Mouse (Mus musculus): ENCODE results near the gene C1s2. TPM values are rescaled to one million over a fixed set of nuclear protein-coding genes. Genes with fewer than 3 reads are reported as not detected.
"Not testable (repeated sequence)": the region's sequence is repeated elsewhere in the genome, so short reads cannot be mapped to it uniquely, and the experiment has no call there.

Gene C1s2
- polyA plus RNA-seq (2015; fragmentation: Nextera tagmentation; extraction: Ambion mirVana) = 0.08 and 0.10 TPM in 2 replicates

GRCm38 (mm10) chr6:124635985-124636384 lies at the start of gene C1s2:
TSS of gene C1s2 (minus strand) at chr6:124636085.
- H3K36me3 ChIP-seq; H3K4me1 ChIP-seq (replicated peaks); H3K27ac ChIP-seq (replicated peaks); H3K9ac ChIP-seq; H3K4me3 ChIP-seq; H3K27me3 ChIP-seq; H3K9me3 ChIP-seq; ATAC-seq (ENCODE audit: low FRiP score, low read depth); H3K4me2 ChIP-seq: not testable (repeated sequence)
- WGBS = 82% methylated on average over 2 of the region's 2 CpGs

GRCm38 (mm10) chr6:124683591-124684417 lies 47.9 kb upstream of the C1s2 start:
- ATAC-seq (ENCODE audit: low FRiP score, low read depth) = no peak
- WGBS = 90% methylated on average over 14 of the region's 14 CpGs
- Histone ChIP-seq H3K4me3 (no peak overlapping the region), H3K9ac (no peak overlapping the region), H3K27me3 (no peaks in the 10 kb centered on the region), H3K4me1 (replicated peaks) (no peaks in the 10 kb centered on the region), H3K36me3 (no peaks in the 10 kb centered on the region), H3K27ac (replicated peaks) (no peak overlapping the region), H3K4me2 (no peak overlapping the region), H3K9me3 (no peaks in the 10 kb centered on the region)

GRCm38 (mm10) chr6:124682291-124682690 lies 46.4 kb upstream of the C1s2 start:
- not testable (repeated sequence) for H3K9ac ChIP-seq; H3K4me1 ChIP-seq (replicated peaks); H3K4me2 ChIP-seq; H3K4me3 ChIP-seq; ATAC-seq (ENCODE audit: low FRiP score, low read depth); H3K27me3 ChIP-seq; H3K27ac ChIP-seq (replicated peaks); H3K36me3 ChIP-seq; H3K9me3 ChIP-seq
- WGBS = 61% methylated on average over 6 of the region's 6 CpGs

GRCm38 (mm10) chr6:124679486-124679885 lies 43.6 kb upstream of the C1s2 start:
- H3K4me2 ChIP-seq = no peak overlapping the region
- no peaks in the 10 kb centered on the region for H3K36me3 ChIP-seq
- no peaks in the 10 kb centered on the region for H3K4me1 ChIP-seq (replicated peaks)
- no peak overlapping the region for H3K27ac ChIP-seq (replicated peaks)
- WGBS = 95% methylated on average over 3 of the region's 3 CpGs
- H3K9me3 ChIP-seq = no peaks in the 10 kb centered on the region
- no peak overlapping the region for H3K4me3 ChIP-seq
- no peak overlapping the region for H3K9ac ChIP-seq
- H3K27me3 ChIP-seq = no peaks in the 10 kb centered on the region
- no peak for ATAC-seq (ENCODE audit: low FRiP score, low read depth)

- Histone ChIP-seq H3K36me3 (no peaks in the 10 kb centered on the region), H3K4me3 (no peak overlapping the region), H3K4me1 (replicated peaks) (no peaks in the 10 kb centered on the region), H3K4me2 (no peak overlapping the region), H3K9me3 (no peaks in the 10 kb centered on the region), H3K27me3 (no peaks in the 10 kb centered on the region), H3K9ac (no peak overlapping the region), H3K27ac (replicated peaks) (no peak overlapping the region)
- WGBS = 93% methylated on average over 7 of the region's 7 CpGs
- ATAC-seq (ENCODE audit: low FRiP score, low read depth) = no peak
Observed at GRCm38 (mm10) chr6:124678769-124679168, 42.9 kb upstream of the C1s2 start.

GRCm38 (mm10) chr6:124676171-124676570 lies 40.3 kb upstream of the C1s2 start:
- no peak overlapping the region for H3K9ac ChIP-seq
- H3K36me3 ChIP-seq = no peaks in the 10 kb centered on the region
- no peak overlapping the region for H3K4me3 ChIP-seq
- H3K9me3 ChIP-seq = no peaks in the 10 kb centered on the region
- ATAC-seq (ENCODE audit: low FRiP score, low read depth) = no peak
- no peak overlapping the region for H3K27ac ChIP-seq (replicated peaks)
- H3K4me1 ChIP-seq (replicated peaks) = no peaks in the 10 kb centered on the region
- 94% methylated on average over 6 of the region's 6 CpGs for WGBS
- H3K4me2 ChIP-seq = no peak overlapping the region
- H3K27me3 ChIP-seq = no peaks in the 10 kb centered on the region

GRCm38 (mm10) chr6:124674591-124674990 lies 38.7 kb upstream of the C1s2 start:
- no peak overlapping the region for H3K9ac ChIP-seq
- no peaks in the 10 kb centered on the region for H3K27me3 ChIP-seq
- 98% methylated on average over 7 of the region's 7 CpGs for WGBS
- H3K9me3 ChIP-seq = no peaks in the 10 kb centered on the region
- H3K4me2 ChIP-seq = no peak overlapping the region
- ATAC-seq (ENCODE audit: low FRiP score, low read depth) = no peak
- H3K27ac ChIP-seq (replicated peaks) = no peak overlapping the region
- H3K4me3 ChIP-seq = no peak overlapping the region
- no peaks in the 10 kb centered on the region for H3K4me1 ChIP-seq (replicated peaks)
- no peaks in the 10 kb centered on the region for H3K36me3 ChIP-seq

- no peak overlapping the region for H3K27ac ChIP-seq (replicated peaks)
- no peak overlapping the region for H3K9ac ChIP-seq
- ATAC-seq (ENCODE audit: low FRiP score, low read depth) = no peak
- no peaks in the 10 kb centered on the region for H3K27me3 ChIP-seq
- 85% methylated on average over 9 of the region's 9 CpGs for WGBS
- no peaks in the 10 kb centered on the region for H3K4me1 ChIP-seq (replicated peaks)
- H3K36me3 ChIP-seq = no peaks in the 10 kb centered on the region
- no peaks in the 10 kb centered on the region for H3K9me3 ChIP-seq
- H3K4me3 ChIP-seq = no peak overlapping the region
- H3K4me2 ChIP-seq = no peak overlapping the region
Observed at GRCm38 (mm10) chr6:124673619-124674018, 37.7 kb upstream of the C1s2 start.

- ATAC-seq (ENCODE audit: low FRiP score, low read depth) = no peak
- no peak overlapping the region for H3K9ac ChIP-seq
- H3K36me3 ChIP-seq = no peaks in the 10 kb centered on the region
- H3K4me1 ChIP-seq (replicated peaks) = no peaks in the 10 kb centered on the region
- H3K4me2 ChIP-seq = no peak overlapping the region
- H3K27ac ChIP-seq (replicated peaks) = no peak overlapping the region
- WGBS = 83% methylated on average over 6 of the region's 6 CpGs
- no peaks in the 10 kb centered on the region for H3K9me3 ChIP-seq
- H3K4me3 ChIP-seq = no peak overlapping the region
- no peaks in the 10 kb centered on the region for H3K27me3 ChIP-seq
Observed at GRCm38 (mm10) chr6:124672100-124672499, 36.2 kb upstream of the C1s2 start.

- Histone ChIP-seq H3K27me3 (no peaks in the 10 kb centered on the region), H3K4me2 (no peak overlapping the region), H3K9me3 (no peaks in the 10 kb centered on the region), H3K36me3 (no peaks in the 10 kb centered on the region), H3K4me3 (no peak overlapping the region), H3K9ac (no peak overlapping the region), H3K4me1 (replicated peaks) (no peaks in the 10 kb centered on the region), H3K27ac (replicated peaks) (no peak overlapping the region)
- no peak for ATAC-seq (ENCODE audit: low FRiP score, low read depth)
- WGBS = 95% methylated on average over 7 of the region's 7 CpGs
Observed at GRCm38 (mm10) chr6:124670281-124670900, 34.5 kb upstream of the C1s2 start.

GRCm38 (mm10) chr6:124669234-124669859 lies 33.5 kb upstream of the C1s2 start:
- H3K4me3 ChIP-seq = no peak overlapping the region
- H3K27me3 ChIP-seq = no peaks in the 10 kb centered on the region
- no peak for ATAC-seq (ENCODE audit: low FRiP score, low read depth)
- H3K9ac ChIP-seq = no peak overlapping the region
- H3K36me3 ChIP-seq = no peaks in the 10 kb centered on the region
- no peak overlapping the region for H3K27ac ChIP-seq (replicated peaks)
- peaks cover under 1% of the 10 kb centered on the region for H3K4me1 ChIP-seq (replicated peaks)
- H3K4me2 ChIP-seq = no peak overlapping the region
- WGBS = 93% methylated on average over 11 of the region's 11 CpGs
- no peaks in the 10 kb centered on the region for H3K9me3 ChIP-seq

- ATAC-seq (ENCODE audit: low FRiP score, low read depth) = no peak
- H3K9me3 ChIP-seq = no peaks in the 10 kb centered on the region
- H3K9ac ChIP-seq = no peak overlapping the region
- H3K4me1 ChIP-seq (replicated peaks) = peaks cover 16% of the 10 kb centered on the region
- H3K36me3 ChIP-seq = no peaks in the 10 kb centered on the region
- no peak overlapping the region for H3K4me3 ChIP-seq
- no peaks in the 10 kb centered on the region for H3K27me3 ChIP-seq
- no peak overlapping the region for H3K4me2 ChIP-seq
- WGBS = 95% methylated on average over 10 of the region's 10 CpGs
- H3K27ac ChIP-seq (replicated peaks) = no peak overlapping the region
Observed at GRCm38 (mm10) chr6:124665011-124665410, 29.1 kb upstream of the C1s2 start.
